Mouse (Mus musculus) heart, embryonic 11.5 days (tissue): ENCODE data around the gene Slc25a38. TPM values are rescaled to one million over a fixed set of nuclear protein-coding genes. Genes with fewer than 3 reads are reported as not detected.

Experiments used
- ATAC-seq: fragments of 200-750 bp; cut with Nextera tagmentation; replicated peaks from 2 replicates; pipeline ENCODE4 v1.8.0; 2017; ENCODE audit warnings: moderate library complexity; ENCODE audit not compliant: insufficient number of reproducible peaks, low FRiP score, low TSS enrichment
- H3K27ac ChIP-seq: fragments of 300-500 bp; sonication (generic); 2 replicates; pipeline ENCODE4 v1.5.1; 2014; ENCODE audit warnings: mild to moderate bottlenecking, low read depth, low read length
- H3K27me3 ChIP-seq: fragments of 300-500 bp; sonication (generic); 2 replicates; pipeline ENCODE4 v1.6.1; 2014; ENCODE audit warnings: mild to moderate bottlenecking, low read length, mixed read lengths; ENCODE audit not compliant: control insufficient read depth, insufficient read depth
- H3K36me3 ChIP-seq: fragments of 300-500 bp; sonication (generic); 2 replicates; pipeline ENCODE4 v1.6.1; 2014; ENCODE audit warnings: mild to moderate bottlenecking, low read length, moderate library complexity, mixed read lengths; ENCODE audit not compliant: control insufficient read depth, insufficient read depth
- H3K4me1 ChIP-seq: fragments of 300-500 bp; sonication (generic); 2 replicates; pipeline ENCODE4 v1.6.1; 2014; ENCODE audit warnings: low read length; ENCODE audit not compliant: control insufficient read depth, insufficient read depth
- H3K4me2 ChIP-seq: fragments of 300-500 bp; sonication (generic); 2 replicates; pipeline ENCODE4 v1.6.1; 2014; ENCODE audit warnings: mild to moderate bottlenecking, moderate library complexity
- H3K4me3 ChIP-seq: fragments of 300-500 bp; sonication (generic); 2 replicates; pipeline ENCODE4 v1.5.1; 2014; ENCODE audit warnings: low read depth, low read length
- H3K9ac ChIP-seq: fragments of 300-500 bp; sonication (generic); 2 replicates; pipeline ENCODE4 v1.6.1; 2014; ENCODE audit warnings: mild to moderate bottlenecking, low read depth, low read length, moderate library complexity
- H3K9me3 ChIP-seq: fragments of 300-500 bp; sonication (generic); replicated peaks from 2 replicates; pipeline ENCODE4 v1.6.1; 2016; ENCODE audit warnings: low read length; ENCODE audit not compliant: control insufficient read depth
- WGBS: fragments of 180-500 bp; shearing (Covaris S2); extraction: QIAGEN DNeasy Blood & Tissue Kit; methylation state at CpG from one replicate; pipeline ENCODE4 v1.1.7; 2014; ENCODE audit not compliant: insufficient replicate concordance; 5-methylcytosine and 5-hydroxymethylcytosine counted together
- polyA plus RNA-seq: library from polyadenylated mRNA; unstranded; fragments of >200 nt; fragmentation: Nextera tagmentation; extraction: Ambion mirVana; gene quantifications from 2 replicates; pipeline ENCODE4 v1.2.1, GENCODE M21; 2014

Gene Slc25a38
- polyA plus RNA-seq, 1 experiment from 2014 or later, result 40.5 TPM

- no peaks in the 10 kb centered on the region for H3K4me1 ChIP-seq
- H3K36me3 ChIP-seq, result no peaks in the 10 kb centered on the region
- H3K27me3 ChIP-seq, result peaks cover 5% of the 10 kb centered on the region
- no peaks in the 10 kb centered on the region; the same call in 1 of the 2 replicates for H3K9me3 ChIP-seq
- H3K4me3 ChIP-seq, result no peak overlapping the region
- no peak overlapping the region for H3K9ac ChIP-seq
- H3K4me2 ChIP-seq, result no peak overlapping the region
- H3K27ac ChIP-seq, result no peak overlapping the region
- 0 out of 2 replicates have a peak, but pooled peaks have one; percentile 59 for ATAC-seq
- 44% methylated on average over 5 of the region's 5 CpGs for WGBS
Measured at GRCm38 (mm10) chr9:120171295-120171694, 61.1 kb downstream of the Slc25a38 start.

Other genes starting within 250 kb of the Slc25a38 start
- gene Wdr48, start 215.5 kb upstream of the Slc25a38 start, polyA plus RNA-seq, result 39.9 and 49.5 TPM in 2 replicates
- 18.0 and 20.3 TPM in 2 replicates for gene Gorasp1, start 172.8 kb upstream of the Slc25a38 start, polyA plus RNA-seq
- 0.23 and 0.37 TPM in 2 replicates for gene Ttc21a, start 172.8 kb upstream of the Slc25a38 start, polyA plus RNA-seq
- 3.3 and 4.2 TPM in 2 replicates for gene Csrnp1, start 125.7 kb upstream of the Slc25a38 start, polyA plus RNA-seq
- gene Xirp1, start 86.8 kb upstream of the Slc25a38 start, polyA plus RNA-seq, result 38.2 and 64.5 TPM in 2 replicates
- 2.3 and 3.1 TPM in 2 replicates for gene Cx3cr1, start 40.5 kb upstream of the Slc25a38 start, polyA plus RNA-seq
- not detected in 2 replicates for gene Ccr8, start 18.3 kb upstream of the Slc25a38 start, polyA plus RNA-seq
- gene Rpsa, start 17.3 kb downstream of the Slc25a38 start, polyA plus RNA-seq, result 1,140 and 1,315 TPM in 2 replicates
- gene Mobp, start 39.3 kb downstream of the Slc25a38 start, polyA plus RNA-seq, result not detected in 2 replicates
- gene Myrip, start 191.1 kb downstream of the Slc25a38 start, polyA plus RNA-seq, result 0.11 and 0.15 TPM in 2 replicates